Mouse (Mus musculus): ENCODE results near the gene Ccdc73.
"Not testable (repeated sequence)": the region's sequence is repeated elsewhere in the genome, so short reads cannot be mapped to it uniquely, and the experiment has no call there.

The Ccdc73 gene

DNA sequence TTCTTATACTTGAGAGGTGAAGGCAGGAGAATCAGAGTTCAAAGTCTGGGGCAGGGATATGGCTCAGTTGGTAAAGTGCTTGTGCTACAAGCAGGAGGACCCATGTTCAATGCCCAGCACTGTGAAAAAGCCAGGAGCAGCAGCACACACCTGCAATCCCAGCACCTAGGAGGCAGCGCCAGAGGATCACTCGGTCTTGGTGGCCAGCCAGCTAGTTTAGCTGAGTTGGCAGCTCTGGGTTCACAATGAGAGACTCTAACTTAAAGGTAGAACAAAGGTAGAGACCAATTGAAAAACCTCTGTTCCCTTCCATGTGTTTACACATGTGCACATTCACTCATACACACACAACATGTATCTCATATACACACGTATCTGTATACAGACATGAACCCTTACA, 1.5 kb downstream of the Ccdc73 start:
- DNase-seq (ENCODE audit: low spot score in 2 of 2), result no peak

DNA sequence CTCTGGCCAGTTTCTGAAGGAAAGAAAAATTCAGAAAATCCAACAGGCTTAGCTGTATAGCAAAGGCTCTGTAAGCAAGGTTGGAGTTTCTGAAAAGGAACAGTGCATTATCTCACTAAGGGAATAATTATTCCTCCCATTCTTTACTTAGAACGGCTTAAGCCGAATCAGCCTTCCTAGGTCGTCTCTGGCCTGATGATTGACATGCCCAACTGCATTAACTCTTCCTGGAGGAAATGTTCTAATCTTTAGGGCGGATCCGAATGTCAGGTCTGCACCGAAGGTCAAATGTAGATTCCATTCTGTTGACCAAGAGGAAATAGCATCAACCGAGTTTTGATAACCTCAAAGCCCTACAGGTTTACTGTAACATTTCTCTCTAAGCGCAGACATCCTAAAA, 11.2 kb downstream of the Ccdc73 start:
- no peak for DNase-seq (ENCODE audit: low spot score in 2 of 2)

DNA sequence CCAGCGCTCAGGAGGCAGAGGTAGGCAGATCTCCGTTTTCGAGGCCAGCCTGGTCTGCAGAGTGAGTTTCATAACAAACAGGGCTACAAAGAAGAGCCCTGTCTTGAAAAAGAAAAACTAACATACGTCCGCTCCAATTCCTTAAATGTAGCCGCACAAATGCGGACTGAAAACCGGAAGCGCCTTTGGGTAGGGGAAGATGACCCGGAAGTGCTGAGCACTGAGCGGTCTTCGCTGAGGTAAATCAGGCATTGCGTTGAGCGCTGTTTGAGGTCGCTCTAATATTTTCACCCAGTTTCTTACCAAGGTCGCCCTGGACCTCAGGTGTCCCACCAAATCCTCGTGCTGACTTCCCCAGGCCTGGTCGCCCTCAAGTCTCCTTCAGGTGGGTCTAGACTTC, 18.5 kb downstream of the Ccdc73 start:
- no peak for DNase-seq (ENCODE audit: low spot score in 2 of 2)

DNA sequence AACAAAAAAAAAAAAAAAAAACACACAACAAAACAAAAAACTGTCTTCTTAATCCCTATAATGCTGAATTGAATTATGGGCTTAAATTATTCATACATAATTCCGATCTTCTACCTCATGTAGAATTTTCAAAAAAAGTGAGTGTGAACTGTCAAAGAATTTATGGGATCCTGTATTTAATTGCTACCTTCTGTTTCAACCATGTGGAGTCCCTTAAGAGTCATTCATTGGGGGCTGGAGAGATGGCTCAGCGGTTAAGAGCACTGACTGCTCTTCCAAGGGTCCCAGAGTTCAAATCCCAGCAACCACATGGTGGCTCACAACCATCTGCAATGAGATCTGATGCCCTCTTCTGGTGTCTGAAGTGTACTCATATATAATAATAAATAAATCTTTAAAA, 19.7 kb downstream of the Ccdc73 start:
- not testable (repeated sequence) for DNase-seq (ENCODE audit: low spot score in 2 of 2)

DNA sequence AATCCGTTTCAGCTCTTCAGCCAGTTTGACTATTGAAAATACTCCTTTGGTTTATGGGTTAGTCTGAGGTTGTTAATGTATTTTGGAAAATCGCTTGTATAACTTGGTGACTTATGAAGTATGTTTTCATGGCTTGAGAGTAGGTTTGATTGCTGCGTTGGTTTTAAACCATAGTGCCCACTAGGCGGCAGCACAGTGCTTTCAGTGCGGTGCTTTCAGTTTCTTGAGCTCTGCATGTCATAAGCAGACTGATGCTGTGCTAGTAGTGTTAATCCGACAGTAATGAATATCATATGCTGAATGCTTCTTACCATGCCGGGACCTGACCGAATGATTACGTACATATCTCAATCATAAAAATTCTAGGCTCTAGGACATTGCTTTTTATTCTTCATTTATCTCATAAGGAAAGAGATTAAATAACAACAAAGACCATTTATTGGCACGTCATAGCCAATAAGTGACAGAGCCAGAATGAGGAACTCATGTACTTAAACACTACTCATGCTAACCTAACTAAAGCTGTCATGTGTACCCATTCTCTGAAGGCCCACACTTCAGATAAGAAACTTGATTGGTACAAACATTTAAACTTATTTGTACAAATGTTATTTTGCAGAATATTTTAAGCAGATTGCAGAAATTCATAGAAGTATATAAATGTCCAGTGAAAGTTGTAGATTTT, 20.4 kb downstream of the Ccdc73 start:
- peak; percentile 69 to 80 for DNase-seq (ENCODE audit: low spot score in 2 of 2)

DNA sequence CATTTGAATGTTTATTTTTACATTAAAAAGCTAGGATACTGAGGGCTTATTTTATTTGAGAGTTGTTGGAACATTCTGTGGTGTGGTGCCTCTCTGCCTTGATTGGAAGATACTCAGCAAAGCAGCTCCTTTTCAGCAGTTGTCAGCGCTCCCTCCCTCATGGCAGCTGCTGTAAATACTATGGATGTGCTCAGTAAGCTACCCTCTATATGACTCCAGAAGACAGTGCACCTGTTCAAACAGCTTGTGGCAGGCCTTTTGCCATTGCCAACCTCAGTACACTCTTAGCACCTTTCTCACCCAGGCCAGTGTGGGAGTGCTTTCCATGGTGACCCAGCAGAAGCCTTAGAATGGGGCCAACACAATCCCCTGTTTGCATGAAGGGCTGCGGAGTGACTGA, 32.4 kb downstream of the Ccdc73 start:
- DNase-seq (ENCODE audit: low spot score in 2 of 2), result no peak

DNA sequence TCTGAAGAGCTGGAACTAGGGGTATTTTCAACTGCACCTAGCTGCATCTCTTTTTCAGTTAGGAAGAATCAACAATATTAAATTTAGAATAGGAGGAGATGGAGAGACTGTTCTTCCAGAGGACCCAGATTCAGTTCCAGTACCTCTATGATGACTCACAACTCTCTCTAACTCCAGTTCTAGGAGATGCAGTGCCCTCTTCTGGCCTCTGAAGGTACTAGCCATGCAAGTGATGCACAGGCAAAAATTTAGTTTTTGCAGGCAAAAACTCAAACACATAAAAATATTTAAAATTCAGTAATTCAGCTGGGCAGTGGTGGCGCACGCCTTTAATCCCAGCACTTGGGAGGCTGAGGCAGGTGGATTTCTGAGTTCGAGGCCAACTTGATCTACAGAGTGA, 48.1 kb downstream of the Ccdc73 start:
- no peak for DNase-seq (ENCODE audit: low spot score in 2 of 2)

DNA sequence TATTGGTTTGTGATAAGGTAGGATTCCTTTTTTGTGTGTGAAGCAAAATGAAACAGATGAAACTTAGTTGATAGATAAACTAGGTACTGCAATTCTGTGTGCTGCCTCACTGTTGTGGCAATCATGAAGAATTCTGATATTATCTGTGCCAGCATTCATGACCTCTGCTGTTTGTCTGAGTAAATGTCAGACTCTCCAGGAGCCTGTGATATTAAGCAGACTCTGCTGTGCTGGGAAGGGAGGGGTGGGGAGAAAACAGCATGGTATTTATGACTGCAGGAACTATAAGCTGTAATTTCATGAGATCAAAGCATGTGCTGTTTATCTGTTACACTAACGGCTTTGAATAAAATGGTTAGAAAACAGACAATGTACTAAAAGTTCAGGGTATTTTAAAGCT, 96.9 kb downstream of the Ccdc73 start:
- DNase-seq (ENCODE audit: low spot score in 2 of 2), result no peak

DNA sequence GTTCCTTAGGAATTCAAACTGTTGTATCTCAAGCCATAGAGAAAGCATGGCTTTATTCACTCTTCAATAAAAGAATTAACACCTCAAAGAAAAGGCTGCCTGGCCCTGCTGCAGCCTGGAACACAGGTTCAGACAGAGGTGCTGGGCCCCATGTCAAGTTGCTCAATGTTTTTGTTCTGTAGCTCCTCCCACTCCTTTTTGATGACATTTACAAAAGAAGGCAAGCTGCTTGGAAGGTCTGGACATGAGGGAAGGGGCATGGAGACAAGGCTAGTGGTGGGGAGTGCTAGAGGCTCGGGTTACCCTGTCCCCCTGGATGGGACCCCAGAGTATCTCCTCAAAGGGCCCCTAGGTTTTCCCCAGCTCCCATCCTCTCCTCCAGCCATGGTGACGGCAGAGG, 114.1 kb downstream of the Ccdc73 start:
- DNase-seq (ENCODE audit: low spot score in 2 of 2), result no peak

DNA sequence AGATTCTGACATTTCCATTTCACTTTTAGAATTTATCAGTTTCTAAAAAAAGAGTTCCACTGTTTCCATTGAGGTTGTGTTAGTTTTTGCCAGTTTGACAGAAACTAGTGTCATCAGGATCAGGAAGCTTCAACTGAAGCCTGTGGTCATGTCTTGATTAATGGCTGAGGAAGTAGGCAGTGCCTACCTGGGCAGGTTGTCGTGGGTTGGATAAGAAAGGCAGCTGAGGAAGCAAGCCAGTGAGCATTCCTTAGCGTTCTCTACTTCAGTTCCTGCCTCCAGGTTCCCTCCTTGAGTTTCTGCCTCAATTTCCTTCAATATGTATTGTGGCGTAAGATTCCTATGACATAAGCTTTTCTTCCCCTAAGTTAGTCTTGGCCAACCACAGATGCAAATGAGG, 118.2 kb downstream of the Ccdc73 start:
- no peak for DNase-seq (ENCODE audit: low spot score in 2 of 2)

DNA sequence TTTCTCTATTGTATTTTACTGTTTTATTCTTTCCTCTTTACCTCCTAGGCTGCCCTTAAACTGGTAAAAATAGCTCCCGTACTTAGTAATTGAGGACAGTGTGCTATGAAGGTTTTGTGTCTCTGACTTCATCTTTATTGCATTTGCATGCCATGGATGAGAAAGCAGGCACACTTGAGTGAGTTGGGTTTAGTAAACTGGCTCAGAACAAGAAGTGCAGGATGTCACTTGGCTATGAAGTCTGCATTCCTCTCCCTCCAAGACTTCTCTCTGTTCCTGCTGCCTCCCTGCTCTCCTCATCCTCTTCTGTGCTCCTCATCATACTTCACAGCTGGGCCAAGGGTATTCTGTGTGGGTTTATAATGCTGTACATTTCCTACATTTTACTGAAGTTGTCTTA, 121.4 kb downstream of the Ccdc73 start:
- no peak for DNase-seq (ENCODE audit: low spot score in 2 of 2)

DNA sequence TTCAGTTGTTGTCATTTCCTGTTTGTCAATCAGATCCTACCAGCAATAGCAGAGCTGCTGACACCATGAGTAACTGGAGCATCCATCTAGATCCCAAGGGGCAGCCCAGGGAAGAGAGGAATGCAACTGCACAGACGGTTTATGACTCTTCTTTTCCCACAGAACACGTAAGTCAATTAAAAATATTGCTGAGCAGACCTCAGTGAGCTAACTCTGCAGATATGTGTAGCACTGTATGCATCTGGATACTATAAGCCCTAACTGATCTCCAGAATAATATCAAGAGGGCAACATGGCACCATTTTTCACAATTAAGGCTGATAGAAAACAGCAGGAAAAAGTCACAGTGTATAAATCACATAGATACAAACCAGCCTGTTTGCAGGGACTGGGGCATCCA, 126.8 kb downstream of the Ccdc73 start:
- no peak for DNase-seq (ENCODE audit: low spot score in 2 of 2)

DNA sequence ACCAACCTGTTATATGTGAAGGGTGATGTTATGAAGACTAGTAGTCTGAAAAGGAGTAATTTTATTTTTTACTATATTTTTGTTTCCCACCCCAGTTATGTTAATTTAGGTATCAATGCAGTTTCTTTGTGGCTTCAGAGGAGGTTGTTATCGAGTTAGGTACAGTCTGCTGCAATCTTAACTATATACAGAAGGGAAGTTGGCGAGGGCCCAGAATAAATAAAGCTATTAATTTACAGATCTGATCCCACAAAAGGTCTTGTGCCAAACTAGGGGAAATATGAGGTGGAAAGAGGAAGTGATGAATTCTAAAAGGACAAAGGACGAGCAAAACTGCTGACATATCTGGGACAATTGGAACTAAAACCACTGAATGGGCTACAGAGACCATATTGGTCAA, 128.6 kb downstream of the Ccdc73 start:
- DNase-seq (ENCODE audit: low spot score in 2 of 2), result no peak

DNA sequence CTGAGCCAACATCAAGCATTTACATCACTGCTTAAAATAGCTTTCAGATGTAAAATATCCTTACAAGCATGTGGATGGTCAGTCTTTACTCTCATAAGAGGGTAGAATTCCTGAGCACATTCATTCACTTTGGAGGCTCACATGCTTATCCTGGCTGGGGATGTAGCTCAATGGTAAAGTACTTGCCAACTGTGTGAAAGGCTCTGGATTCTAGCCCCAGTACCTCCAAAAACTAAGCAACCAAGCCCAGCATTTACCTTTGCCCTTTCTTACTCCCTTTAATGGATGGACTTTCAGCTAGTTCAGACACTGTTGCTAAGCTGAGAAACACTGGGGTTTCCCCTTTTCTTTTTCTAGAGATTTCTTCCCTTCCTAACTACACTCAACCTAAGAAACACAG, 139.6 kb downstream of the Ccdc73 start:
- no peak for DNase-seq (ENCODE audit: low spot score in 2 of 2)

DNA sequence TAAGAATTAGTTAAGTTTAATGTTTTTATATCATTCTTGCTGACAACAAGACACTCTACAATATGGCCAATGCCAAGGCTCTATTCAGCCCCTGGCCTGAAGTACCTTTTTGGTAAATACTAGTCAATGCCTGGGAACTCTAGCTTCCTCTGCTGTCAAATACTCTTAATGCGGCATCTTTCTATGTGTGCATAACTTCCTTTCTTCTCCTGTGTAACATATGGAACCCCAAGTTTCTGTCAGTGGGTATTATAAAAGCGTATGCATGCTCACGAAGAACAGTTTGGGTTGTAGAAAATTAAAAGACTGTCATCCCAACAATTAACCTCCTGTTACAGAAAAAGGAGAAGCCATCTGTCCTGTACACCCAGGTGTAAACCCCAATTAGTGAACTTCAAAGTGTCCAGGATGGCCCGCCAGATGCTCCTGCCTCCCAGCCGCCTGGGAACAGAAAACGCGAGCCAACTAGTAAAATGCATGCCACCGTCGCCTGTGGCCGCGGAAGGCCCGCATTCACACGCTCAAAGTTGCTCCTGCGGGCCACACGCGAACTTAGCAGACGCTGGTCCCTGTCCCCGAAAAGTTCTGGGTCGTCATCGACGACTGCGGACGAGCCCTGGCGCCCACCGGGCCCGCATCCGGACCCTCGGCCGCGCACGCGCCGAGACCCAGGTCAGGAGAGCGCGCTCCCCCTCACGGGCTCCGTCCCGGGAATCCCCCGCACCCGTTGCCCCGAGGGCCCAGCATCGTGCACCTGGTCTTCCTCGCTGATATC, 148.8 kb downstream of the Ccdc73 start:
- no peak for DNase-seq (ENCODE audit: low spot score in 2 of 2)

DNA sequence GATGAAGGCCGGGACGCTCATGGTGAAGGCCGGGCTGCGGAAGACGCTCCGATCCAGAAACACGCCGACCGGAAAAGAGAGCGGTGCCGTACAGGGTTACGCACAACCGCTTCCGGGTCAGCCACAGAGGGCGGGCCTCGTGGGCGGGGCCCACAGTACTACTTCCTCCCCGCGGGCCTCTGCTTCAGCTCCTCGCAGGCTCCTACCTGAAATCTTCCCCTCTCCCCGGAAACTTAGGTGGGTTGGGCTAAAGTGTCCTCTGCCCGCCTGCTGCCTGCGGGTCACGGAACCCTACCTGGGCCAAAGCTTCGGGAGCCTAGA, 149.3 kb downstream of the Ccdc73 start, which contains the start of gene Eif3m:
Gene Eif3m (minus strand): TSS at position 114 of the 321 bp plus-strand sequence.
- DNase-seq (ENCODE audit: low spot score in 2 of 2), result peak; percentile 93 to 94

DNA sequence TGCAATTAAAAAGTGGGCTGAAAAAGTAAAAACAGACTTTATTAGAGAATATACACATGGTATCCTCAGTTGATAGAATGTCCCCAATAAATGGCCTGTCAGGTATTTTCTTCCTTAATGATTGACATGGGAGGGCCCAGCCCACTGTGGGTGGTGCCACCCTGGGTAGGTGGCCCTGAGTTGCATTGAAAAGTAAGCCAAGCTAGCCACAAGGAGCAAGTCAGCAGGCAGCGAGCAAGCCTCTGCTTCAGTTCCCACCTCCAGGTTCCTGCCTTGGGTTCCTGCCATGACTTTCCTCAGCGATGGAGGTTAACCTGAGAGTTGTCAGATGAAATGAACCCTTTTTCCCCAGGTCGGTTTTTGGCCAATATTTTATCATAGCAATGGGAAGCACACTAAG, 150.2 kb downstream of the Ccdc73 start:
- no peak for DNase-seq (ENCODE audit: low spot score in 2 of 2)

DNA sequence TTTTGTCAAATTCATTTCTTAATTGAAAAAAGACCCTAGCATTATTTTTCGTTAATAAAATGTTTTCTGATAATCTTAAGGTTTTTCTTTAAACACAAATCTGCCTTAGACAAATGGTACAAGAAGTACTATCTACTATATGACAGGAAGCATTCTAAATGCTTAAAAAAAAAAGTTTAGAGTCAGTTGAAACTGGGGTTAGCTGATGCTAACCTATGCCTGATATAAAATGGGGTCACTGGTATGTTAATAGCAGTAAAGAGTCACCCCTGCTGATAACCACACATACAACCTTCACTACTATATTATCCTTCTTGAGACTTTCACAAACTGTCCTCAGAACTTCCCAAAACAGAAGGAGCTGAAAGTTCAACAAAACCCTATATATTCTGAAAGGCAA, 151.9 kb downstream of the Ccdc73 start:
- DNase-seq (ENCODE audit: low spot score in 2 of 2), result no peak

DNA sequence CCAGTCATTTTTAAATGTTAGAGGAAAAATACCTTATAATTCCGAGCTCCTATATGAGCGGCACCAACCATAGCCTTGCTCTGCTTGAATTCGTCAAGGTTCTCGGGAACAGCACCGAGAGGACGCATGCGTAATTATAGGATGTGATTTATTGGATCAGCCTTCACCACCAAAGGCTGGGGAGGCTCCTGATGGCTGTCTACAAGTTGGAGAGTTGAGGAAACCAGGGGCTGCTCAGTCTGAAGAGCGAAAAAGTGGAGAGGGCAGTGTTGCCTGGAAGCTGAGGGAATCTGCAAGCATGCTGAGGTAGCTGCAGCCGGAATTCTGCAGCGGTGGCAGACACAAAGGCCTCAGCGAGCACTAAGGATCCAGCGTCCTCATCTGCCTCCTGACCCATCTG, 153.7 kb downstream of the Ccdc73 start:
- no peak for DNase-seq (ENCODE audit: low spot score in 2 of 2)

DNA sequence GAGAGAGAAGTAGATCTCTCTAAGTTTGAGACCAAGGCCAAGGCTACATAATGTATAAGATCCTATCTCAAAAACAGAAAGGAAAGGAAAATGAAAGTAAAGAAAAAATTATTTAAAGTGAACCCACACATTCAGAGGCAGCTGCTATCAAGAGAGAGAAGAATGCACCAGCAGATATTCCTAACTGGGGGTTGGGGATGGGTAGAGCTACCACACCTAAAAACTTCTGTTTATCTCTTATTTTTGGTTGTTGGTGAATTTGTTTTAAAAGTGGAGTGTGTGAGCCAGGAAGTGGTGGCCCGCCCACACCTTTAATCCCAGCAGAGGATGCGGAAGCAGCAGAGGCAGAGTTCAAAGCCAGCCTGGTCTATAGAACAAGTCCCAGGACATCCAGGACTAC, 154.2 kb downstream of the Ccdc73 start:
- DNase-seq (ENCODE audit: low spot score in 2 of 2), result no peak

DNA sequence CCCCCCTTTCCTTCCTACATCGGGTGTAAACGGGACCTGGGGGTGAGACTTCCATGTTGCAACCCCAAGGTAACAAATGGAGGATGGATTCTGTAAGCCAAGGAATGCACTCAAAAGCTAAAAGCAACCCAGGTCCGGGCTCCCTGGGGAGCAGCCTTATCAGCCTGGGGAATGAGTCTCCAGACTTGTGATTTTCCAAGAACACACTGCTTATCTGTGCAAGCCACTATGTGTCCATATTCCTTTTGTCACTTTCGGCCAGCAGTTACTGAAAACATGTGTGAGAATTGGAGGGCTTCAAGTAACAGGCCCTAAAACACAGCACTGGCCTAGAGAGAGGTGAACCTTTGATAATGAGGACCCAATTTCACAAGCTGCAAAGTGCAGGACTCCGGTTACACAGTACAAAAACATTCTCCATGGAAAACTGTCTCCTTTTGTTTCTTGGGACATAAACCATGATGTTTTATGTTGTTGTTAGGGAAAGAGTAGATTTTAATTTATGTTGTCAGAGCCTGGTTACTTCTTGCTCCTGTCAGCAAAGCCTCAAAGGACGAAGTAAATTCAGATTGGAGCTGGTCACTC, 155.5 kb downstream of the Ccdc73 start:
- no peak for DNase-seq (ENCODE audit: low spot score in 2 of 2)

DNA sequence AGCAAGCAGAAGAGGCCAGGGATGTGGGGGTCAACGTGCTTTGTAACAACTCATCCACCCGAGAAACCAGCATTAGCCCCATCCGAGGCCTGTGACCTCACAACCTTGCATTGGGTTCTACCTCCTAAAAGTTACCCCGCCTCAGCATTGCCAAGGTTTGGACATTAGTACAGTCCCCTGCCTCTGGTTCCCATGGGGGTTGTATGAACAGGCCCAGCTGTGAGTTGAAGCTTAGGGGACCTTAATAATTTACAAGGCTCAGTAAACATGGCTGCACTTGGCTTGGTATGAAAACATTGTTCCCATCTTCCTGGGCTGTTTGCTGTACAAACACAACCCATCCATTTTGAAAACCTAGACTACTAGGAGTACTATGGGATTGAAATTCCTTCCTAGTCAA, 156.2 kb downstream of the Ccdc73 start:
- no peak for DNase-seq (ENCODE audit: low spot score in 2 of 2)

DNA sequence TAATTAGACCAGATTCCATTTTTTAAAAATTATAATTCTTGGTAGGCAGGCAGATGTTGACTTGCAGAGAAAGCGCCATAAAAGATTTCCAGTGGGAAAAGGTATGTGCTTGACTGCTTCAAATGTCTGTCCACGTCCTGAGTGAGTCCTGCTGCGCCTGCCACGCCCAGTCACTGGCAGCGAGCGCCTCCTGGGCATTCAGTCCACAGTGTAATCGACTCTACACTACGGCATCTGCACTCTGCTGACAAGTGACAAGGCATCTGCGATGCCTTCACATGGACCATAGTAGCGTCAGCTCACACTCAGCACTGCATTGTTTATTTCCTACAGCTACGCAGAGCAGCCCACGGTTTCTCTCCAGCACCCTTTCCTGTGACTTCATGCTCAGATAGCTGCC, 158.0 kb downstream of the Ccdc73 start:
- DNase-seq (ENCODE audit: low spot score in 2 of 2), result not testable (repeated sequence)
